Mouse (Mus musculus): ENCODE results near the gene Ndufb10. TPM values are rescaled to one million over a fixed set of nuclear protein-coding genes. Genes with fewer than 3 reads are reported as not detected.
"Not testable (repeated sequence)": the region's sequence is repeated elsewhere in the genome, so short reads cannot be mapped to it uniquely, and the experiment has no call there.

Ndufb10 gene
- total and polyA plus RNA-seq, 3 experiments = 916 to 1,269 (median 992) TPM

DNA sequence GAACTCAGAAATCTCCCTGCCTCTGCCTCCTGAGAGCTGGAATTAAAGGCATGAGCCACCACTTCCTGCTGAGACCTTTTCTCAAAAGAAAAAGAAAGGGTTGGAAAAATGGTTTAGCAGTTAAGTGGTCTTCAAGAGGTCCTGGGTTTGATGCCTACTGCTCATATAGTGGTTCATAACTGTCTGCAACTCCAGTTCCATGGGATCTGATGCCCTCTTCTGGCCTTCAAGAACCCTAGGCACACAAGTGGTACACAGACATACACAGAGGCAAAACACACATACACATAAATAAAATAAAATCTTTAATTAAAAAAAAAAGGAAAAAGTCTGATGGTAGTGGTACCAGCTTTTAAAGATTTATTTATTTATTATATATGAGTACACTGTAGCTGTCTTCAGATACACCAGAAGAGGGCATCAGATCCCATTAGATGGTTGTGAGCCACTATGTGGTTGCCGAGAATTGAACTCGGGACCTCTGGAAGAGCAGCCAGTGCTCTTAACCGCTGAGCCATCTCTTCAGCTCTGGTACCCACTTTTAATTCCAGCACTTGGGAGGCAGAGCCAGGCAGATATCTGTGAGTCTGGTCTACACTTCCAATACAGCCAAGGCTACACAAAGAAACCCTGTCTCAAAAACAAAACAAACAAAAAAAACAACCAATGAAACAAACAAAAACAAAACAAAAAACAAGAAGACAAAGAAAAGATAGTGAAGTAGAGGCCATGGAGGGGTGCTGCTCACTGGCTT lies 1.5 kb upstream of the Ndufb10 start:
- Histone ChIP-seq H3K4me3 (no peak overlapping the region), H3K4me1 (ENCODE audit: control insufficient read depth, insufficient read depth, low read length) (peaks cover 7% of the 10 kb centered on the region), H3K27me3 (ENCODE audit: control insufficient read depth, insufficient read depth, low read length) (no peaks in the 10 kb centered on the region), H3K36me3 (ENCODE audit: control insufficient read depth, insufficient read depth, low read length) (peaks cover 12% of the 10 kb centered on the region), H3K79me2 (replicated peaks; ENCODE audit: control insufficient read depth, insufficient read depth, low read length) (no peaks in the 10 kb centered on the region), H3K27ac (no peak overlapping the region), H3K9ac (ENCODE audit: low read depth, low read length) (no peak overlapping the region)
- DNase-seq = no peak
- peak; percentile 32 for TF ChIP-seq CTCF (IDR thresholded peaks at IDR 0.05)
- no peak for TF ChIP-seq POLR2A (IDR thresholded peaks at IDR 0.05; ENCODE audit: insufficient read depth, low read depth, low read length)
- intact Hi-C loops (cut with DNase I) = no loop called here
- WGBS = 67% methylated on average over 3 of the region's 3 CpGs

DNA sequence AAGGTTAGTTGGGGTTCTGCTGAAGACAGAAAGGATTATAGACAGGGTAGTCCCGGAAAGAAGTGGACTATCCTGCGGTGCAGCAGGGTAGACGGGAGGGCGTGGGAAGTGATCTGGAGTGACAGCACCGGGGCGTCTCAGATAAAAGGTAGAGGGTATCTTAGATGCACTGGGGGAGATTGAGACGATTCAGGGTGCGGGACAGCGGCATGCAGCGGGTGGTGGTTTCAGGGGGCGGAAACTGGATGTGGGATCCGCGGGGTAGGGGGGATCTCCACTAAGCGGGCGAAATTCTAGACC lies 447 bp downstream of the Ndufb10 start:
- no peak for TF ChIP-seq CTCF (IDR thresholded peaks at IDR 0.05)
- no peak for TF ChIP-seq EP300 (IDR thresholded peaks at IDR 0.05; ENCODE audit: insufficient read depth, low read depth, low read length)
- TF ChIP-seq POLR2A (IDR thresholded peaks at IDR 0.05; ENCODE audit: insufficient read depth, low read depth, low read length) = no peak
- no peak for DNase-seq
- under 1% methylated on average over 15 of the region's 15 CpGs for WGBS

DNA sequence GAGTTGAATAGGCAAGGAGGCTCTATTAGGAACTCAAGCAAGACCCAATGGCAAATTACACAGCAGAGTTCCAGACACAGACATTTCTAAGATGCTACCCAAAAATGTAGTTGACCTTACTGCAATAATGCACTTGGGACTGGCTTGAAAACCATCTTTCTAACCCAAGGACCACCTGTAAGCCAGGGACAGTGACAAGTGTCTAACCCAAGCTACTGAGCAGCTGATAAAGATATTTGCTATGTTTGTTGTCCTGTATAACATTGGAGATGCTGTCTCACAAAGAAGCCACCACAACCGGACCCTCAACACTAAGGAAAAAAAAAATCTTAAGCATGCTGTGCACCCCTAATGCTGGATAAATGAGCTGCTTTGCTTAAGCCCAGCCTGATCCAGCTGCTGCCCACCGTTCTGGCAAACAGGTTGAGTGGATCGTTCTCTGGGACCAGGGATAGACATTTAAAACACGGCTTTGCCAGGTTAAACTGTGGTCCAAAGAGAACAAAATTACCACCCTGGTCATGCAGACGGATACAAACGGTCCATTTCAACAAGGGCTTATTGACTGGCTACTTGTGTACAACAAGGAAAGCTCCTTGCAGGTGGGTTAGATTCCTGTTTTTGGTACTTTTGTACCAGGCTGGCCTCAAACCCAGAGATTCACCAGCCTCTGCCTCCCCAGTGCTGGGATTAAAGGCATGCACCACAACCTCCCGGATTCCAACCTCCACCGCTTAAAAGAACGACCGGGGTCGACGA lies 977 bp downstream of the Ndufb10 start:
- Histone ChIP-seq H3K4me1 (ENCODE audit: control insufficient read depth, insufficient read depth, low read length) (peaks cover 7% of the 10 kb centered on the region), H3K4me3 (peak overlapping the region; percentile 73), H3K36me3 (ENCODE audit: control insufficient read depth, insufficient read depth, low read length) (peaks cover 12% of the 10 kb centered on the region), H3K27ac (peak overlapping the region; percentile 98), H3K79me2 (replicated peaks; ENCODE audit: control insufficient read depth, insufficient read depth, low read length) (no peaks in the 10 kb centered on the region), H3K9ac (ENCODE audit: low read depth, low read length) (peak overlapping the region; percentile 97), H3K27me3 (ENCODE audit: control insufficient read depth, insufficient read depth, low read length) (no peaks in the 10 kb centered on the region)
- under 1% methylated on average over 12 of the region's 12 CpGs for WGBS
- no peak for DNase-seq
- intact Hi-C loops (cut with DNase I) = no loop called here
- TF ChIP-seq POLR2A (IDR thresholded peaks at IDR 0.05; ENCODE audit: insufficient read depth, low read depth, low read length) = no peak
- no peak for TF ChIP-seq EP300 (IDR thresholded peaks at IDR 0.05; ENCODE audit: insufficient read depth, low read depth, low read length)
- no peak for TF ChIP-seq CTCF (IDR thresholded peaks at IDR 0.05)

More for the DNA sequence above, 447 bp downstream of the Ndufb10 start:
- H3K4me1 ChIP-seq (ENCODE audit: control insufficient read depth, insufficient read depth, low read length) = peaks cover 7% of the 10 kb centered on the region
- H3K4me3 ChIP-seq = peak overlapping the region; percentile 73
- H3K9ac ChIP-seq (ENCODE audit: low read depth, low read length) = peak overlapping the region; percentile 97
- H3K36me3 ChIP-seq (ENCODE audit: control insufficient read depth, insufficient read depth, low read length) = peaks cover 12% of the 10 kb centered on the region
- H3K79me2 ChIP-seq (replicated peaks; ENCODE audit: control insufficient read depth, insufficient read depth, low read length) = no peaks in the 10 kb centered on the region
- H3K27ac ChIP-seq = peak overlapping the region; percentile 98
- intact Hi-C loops (cut with DNase I) = no loop called here
- no peaks in the 10 kb centered on the region for H3K27me3 ChIP-seq (ENCODE audit: control insufficient read depth, insufficient read depth, low read length)

DNA sequence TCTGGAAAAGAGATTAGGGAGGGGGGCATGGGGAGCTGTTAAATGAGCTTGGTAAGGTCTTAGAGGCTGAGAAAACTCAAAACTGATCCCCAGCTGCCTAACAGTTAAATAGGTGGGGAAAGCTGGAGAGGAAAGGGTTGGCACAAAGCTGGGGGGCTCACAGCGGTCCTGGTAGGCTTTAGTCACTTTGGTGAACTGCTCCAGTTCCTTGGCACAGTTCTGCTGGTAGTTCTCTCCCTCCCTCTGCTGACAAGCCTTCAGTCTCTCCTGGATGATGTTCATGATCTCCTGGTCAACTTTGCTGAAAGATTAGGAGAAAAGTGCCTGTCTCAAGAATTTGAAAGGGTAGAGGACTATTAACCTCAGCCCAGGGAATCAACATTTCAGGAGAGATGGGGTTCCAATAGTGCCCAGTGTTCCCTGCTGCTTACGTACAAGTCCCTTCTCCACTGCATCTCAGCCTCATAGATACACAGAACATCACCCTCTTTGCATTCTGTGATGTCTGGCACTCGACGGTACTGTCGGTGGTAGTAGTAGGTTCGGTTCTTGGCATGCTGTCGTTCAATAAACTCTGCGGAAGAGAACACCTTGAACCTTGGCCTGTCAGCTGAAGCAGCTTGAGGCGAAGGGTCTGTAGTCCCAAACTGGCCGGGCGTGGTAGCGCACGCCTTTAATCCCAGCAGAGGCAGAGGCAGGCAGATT lies 1.9 kb downstream of the Ndufb10 start:
- TF ChIP-seq POLR2A (IDR thresholded peaks at IDR 0.05; ENCODE audit: insufficient read depth, low read depth, low read length) (no peak), CTCF (IDR thresholded peaks at IDR 0.05) (no peak), EP300 (IDR thresholded peaks at IDR 0.05; ENCODE audit: insufficient read depth, low read depth, low read length) (no peak)
- intact Hi-C loops (cut with DNase I) = no loop called here
- H3K4me1 ChIP-seq (ENCODE audit: control insufficient read depth, insufficient read depth, low read length) = peaks cover 7% of the 10 kb centered on the region
- 27% methylated on average over 13 of the region's 13 CpGs for WGBS
- no peak for DNase-seq
- peaks cover 12% of the 10 kb centered on the region for H3K36me3 ChIP-seq (ENCODE audit: control insufficient read depth, insufficient read depth, low read length)
- no peak overlapping the region for H3K27ac ChIP-seq
- no peak overlapping the region for H3K4me3 ChIP-seq
- 0 out of 2 replicates have a peak overlapping the region, but pooled peaks have one; percentile 8 for H3K9ac ChIP-seq (ENCODE audit: low read depth, low read length)
- H3K79me2 ChIP-seq (replicated peaks; ENCODE audit: control insufficient read depth, insufficient read depth, low read length) = no peaks in the 10 kb centered on the region
- H3K27me3 ChIP-seq (ENCODE audit: control insufficient read depth, insufficient read depth, low read length) = no peaks in the 10 kb centered on the region

DNA sequence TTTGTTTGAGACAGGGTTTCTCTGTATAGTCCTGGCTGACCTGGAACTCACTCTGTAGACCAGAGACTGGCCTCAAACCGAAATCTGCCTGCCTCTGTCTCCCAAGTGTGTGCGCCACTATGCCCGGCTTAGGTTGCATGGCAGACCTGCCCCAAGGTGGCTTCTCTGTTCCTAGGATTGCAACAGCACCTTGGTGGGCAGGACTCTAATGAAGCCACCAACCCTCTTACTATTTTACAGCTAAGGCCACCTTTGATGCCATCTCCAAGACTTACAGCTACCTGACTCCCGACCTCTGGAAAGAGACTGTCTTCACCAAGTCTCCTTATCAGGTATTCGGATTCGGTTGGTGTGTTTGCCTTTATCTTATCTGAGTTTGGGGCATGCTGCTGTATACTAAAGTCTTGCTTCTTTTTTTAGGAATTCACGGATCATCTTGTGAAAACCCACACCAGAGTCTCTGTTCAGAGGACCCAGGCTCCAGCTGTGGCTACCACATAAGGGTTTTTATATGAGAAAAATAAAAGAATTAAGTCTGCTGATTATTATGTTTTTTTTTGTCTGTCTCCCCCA lies 2.8 kb downstream of the Ndufb10 start:
- Histone ChIP-seq H3K9ac (ENCODE audit: low read depth, low read length) (peak overlapping the region; percentile 23; the same call in 1 of the 2 replicates), H3K36me3 (ENCODE audit: control insufficient read depth, insufficient read depth, low read length) (peaks cover 12% of the 10 kb centered on the region)
- H3K4me3 ChIP-seq; H3K79me2 ChIP-seq (replicated peaks; ENCODE audit: control insufficient read depth, insufficient read depth, low read length); H3K27ac ChIP-seq; H3K27me3 ChIP-seq (ENCODE audit: control insufficient read depth, insufficient read depth, low read length); intact Hi-C loops (cut with DNase I); DNase-seq; H3K4me1 ChIP-seq (ENCODE audit: control insufficient read depth, insufficient read depth, low read length): not testable (repeated sequence)
- WGBS = 28% methylated on average over 7 of the region's 7 CpGs
- 0 out of 2 replicates have a peak, but pooled peaks have one; percentile 27 for TF ChIP-seq POLR2A (IDR thresholded peaks at IDR 0.05; ENCODE audit: insufficient read depth, low read depth, low read length)

DNA sequence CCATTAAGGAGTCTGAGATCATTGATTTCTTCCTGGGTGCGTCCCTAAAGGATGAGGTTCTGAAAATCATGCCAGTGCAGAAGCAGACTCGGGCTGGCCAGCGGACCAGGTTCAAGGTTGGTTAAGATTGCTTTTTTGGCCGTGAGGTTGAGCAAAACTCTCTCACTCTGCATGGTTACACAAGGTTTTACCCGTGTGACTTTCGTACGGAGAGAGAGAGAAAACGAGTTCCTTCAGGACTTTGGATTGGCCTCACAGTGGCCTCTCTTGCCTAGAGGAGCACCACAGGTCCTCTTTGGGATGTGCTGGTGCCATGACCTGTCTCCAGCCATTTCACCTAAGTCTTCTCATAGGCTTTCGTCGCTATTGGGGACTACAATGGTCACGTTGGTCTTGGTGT lies 3.7 kb downstream of the Ndufb10 start:
- Histone ChIP-seq H3K4me3 (peak overlapping the region; percentile 74), H3K27ac (peak overlapping the region; percentile 22), H3K36me3 (ENCODE audit: control insufficient read depth, insufficient read depth, low read length) (peaks cover 12% of the 10 kb centered on the region), H3K9ac (ENCODE audit: low read depth, low read length) (peak overlapping the region; percentile 69)
- H3K4me1 ChIP-seq (ENCODE audit: control insufficient read depth, insufficient read depth, low read length); intact Hi-C loops (cut with DNase I); DNase-seq; H3K27me3 ChIP-seq (ENCODE audit: control insufficient read depth, insufficient read depth, low read length); H3K79me2 ChIP-seq (replicated peaks; ENCODE audit: control insufficient read depth, insufficient read depth, low read length): not testable (repeated sequence)
- WGBS = 1% methylated on average over 11 of the region's 11 CpGs
